Mouse (Mus musculus) liver, embryonic 14.5 days (tissue): ENCODE results near the gene Osbpl11. TPM values are rescaled to one million over a fixed set of nuclear protein-coding genes. Genes with fewer than 3 reads are reported as not detected.

Source experiments
- ATAC-seq: fragments of 200-750 bp; cut with Nextera tagmentation; 2 replicates; pipeline ENCODE4 v1.8.0; 2017; ENCODE audit warnings: moderate number of reproducible peaks, mild to moderate bottlenecking, moderate library complexity; ENCODE audit not compliant: insufficient read depth
- DNase-seq, 3 experiments: peaks; one replicate each; pipeline ENCODE4 v3.0.0-alpha.2; 2012 to 2013; ENCODE audit warnings: low read depth in 3 of 3, low spot score in 3 of 3
- H3K27ac ChIP-seq: fragments of 300-500 bp; sonication (generic); 2 replicates; pipeline ENCODE4 v1.5.1; 2014; ENCODE audit warnings: moderate library complexity, mild to moderate bottlenecking, control low read depth, inconsistent platforms
- H3K27me3 ChIP-seq: fragments of 300-500 bp; sonication (generic); 2 replicates; pipeline ENCODE4 v1.6.1; 2014; ENCODE audit warnings: mild to moderate bottlenecking, low read length, moderate library complexity; ENCODE audit not compliant: control insufficient read depth, insufficient read depth
- H3K36me3 ChIP-seq: fragments of 300-500 bp; sonication (generic); replicated peaks from 2 replicates; pipeline ENCODE4 v1.6.1; 2014; ENCODE audit warnings: low read depth; ENCODE audit not compliant: control insufficient read depth, insufficient read depth
- H3K4me1 ChIP-seq, 2 experiments: fragments of 200-500 bp in 1 of 2; fragments of 300-500 bp in 1 of 2; sonication (generic) in 1 of 2; replicated peaks; 2 replicates each; pipeline ENCODE4 v1.6.1; 2012 to 2014; ENCODE audit warnings: antibody characterized with exemption in 1 of 2, inconsistent platforms in 1 of 2, low read length in 1 of 2; ENCODE audit not compliant: control insufficient read depth in 2 of 2, insufficient read depth in 2 of 2
- H3K4me2 ChIP-seq: fragments of 300-500 bp; sonication (generic); 2 replicates; pipeline ENCODE4 v1.6.1; 2014; ENCODE audit warnings: low read depth, mild to moderate bottlenecking, control low read depth, moderate library complexity
- H3K4me3 ChIP-seq, 2 experiments: fragments of 200-500 bp in 1 of 2; fragments of 300-500 bp in 1 of 2; sonication (generic) in 1 of 2; 2 replicates each; pipeline ENCODE4 v1.5.1; 2012 to 2014; ENCODE audit warnings: low read depth in 2 of 2, low read length in 2 of 2, mild to moderate bottlenecking in 2 of 2, control low read depth in 1 of 2, inconsistent platforms in 1 of 2, moderate library complexity in 1 of 2; ENCODE audit not compliant: insufficient read depth in 1 of 2
- H3K9ac ChIP-seq: fragments of 300-500 bp; sonication (generic); replicated peaks from 2 replicates; pipeline ENCODE4 v1.6.1; 2014; ENCODE audit warnings: mild to moderate bottlenecking, control low read depth, moderate library complexity
- H3K9me3 ChIP-seq: fragments of 300-500 bp; sonication (generic); 2 replicates; pipeline ENCODE4 v1.6.1; 2016; ENCODE audit warnings: low read length, mixed read lengths; ENCODE audit not compliant: control insufficient read depth
- CTCF ChIP-seq: IDR thresholded peaks from 2 replicates; pipeline ENCODE4 v1.5.1; 2016; ENCODE audit warnings: antibody characterized with exemption, low read depth, control low read depth
- EP300 ChIP-seq: IDR thresholded peaks from 2 replicates; pipeline ENCODE4 v1.6.1; 2016; ENCODE audit warnings: antibody characterized with exemption, low read depth
- WGBS: fragments of 180-500 bp; shearing (Covaris S2); extraction: QIAGEN DNeasy Blood & Tissue Kit; methylation state at CpG from one replicate; pipeline ENCODE4 v1.1.7; 2014; ENCODE audit not compliant: insufficient replicate concordance; 5-methylcytosine and 5-hydroxymethylcytosine counted together
- polyA plus RNA-seq, 2 experiments: library from polyadenylated mRNA; depleted of rRNA in 1 of 2; stranded (reverse) in 1 of 2; unstranded in 1 of 2; fragments of >200 nt; fragmentation: Nextera tagmentation in 1 of 2; extraction: Ambion mirVana in 1 of 2; gene quantifications; 2 replicates each; pipeline versions ENCODE4 v1.2.1 to v1.2.3; 2012 to 2014

Gene Osbpl11
- polyA plus RNA-seq, 2 experiments, result 3.3 to 4.3 TPM

DNA sequence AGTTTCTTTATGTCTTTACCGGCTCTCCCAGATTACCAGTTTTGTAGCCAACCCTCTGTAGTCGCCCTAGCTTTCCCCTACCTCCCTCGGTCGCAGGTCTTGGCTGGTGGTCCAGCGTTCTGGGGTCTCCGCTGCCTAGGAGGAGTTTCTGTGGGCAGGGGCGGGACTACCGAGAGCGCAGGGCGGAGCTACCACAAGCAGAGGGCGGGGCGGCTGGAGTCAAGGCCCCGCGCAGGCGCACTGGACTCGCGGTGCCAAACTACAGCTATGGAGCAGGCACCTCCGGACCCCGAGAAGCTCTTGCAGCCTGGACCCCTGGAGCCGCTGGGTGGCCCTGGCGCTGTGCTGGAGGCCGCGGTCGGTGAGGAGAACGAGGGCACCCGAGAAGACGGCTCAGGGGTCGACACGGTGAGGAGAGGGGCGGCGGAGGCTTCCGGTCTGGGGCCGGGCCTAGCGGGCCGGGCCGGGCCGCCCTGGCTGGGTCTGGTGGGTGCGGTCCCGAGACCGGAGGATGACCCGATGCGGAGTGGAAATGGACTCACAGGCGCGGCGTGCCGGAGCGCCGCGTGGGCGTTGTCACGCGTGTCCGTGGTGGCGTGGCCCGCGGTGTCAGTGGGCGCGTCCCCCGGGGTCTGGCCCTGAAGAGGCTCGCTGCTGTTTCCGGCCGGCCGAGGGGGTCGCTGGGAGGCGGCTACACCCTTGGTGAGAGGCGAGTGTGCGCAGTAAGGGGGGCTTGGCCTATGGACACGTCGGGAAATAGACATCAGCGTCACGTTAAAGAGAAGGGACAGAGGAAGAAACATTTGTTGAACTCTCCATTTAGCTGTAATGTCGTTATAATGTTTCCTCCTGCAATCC, 66.6 kb downstream of the Osbpl11 start, which contains the start of gene Snx4:
Gene Snx4, plus strand, starts transcription at position 249 of the 858 bp plus-strand sequence.
- TF ChIP-seq CTCF (no peak), EP300 (no peak)
- Histone ChIP-seq H3K4me2 (peak within 1 kb of the TSS; percentile 91), H3K36me3 (no peaks in the 10 kb centered on the region), H3K4me1 (peaks cover 0 to 3% of the 10 kb centered on the region in 2 experiments; a peak in 2 of 4 replicates), H3K4me3 (peak within 1 kb of the TSS; percentile 69 to 95), H3K27me3 (no peaks in the 10 kb centered on the region), H3K9ac (peak within 1 kb of the TSS; percentile 75), H3K9me3 (no peaks in the 10 kb centered on the region), H3K27ac (no peak within 1 kb of the TSS)
- DNase-seq (peak; percentile 72 to 78 (median 77)), ATAC-seq (peak; percentile 90)
- WGBS, result under 1% methylated on average over 67 of the region's 72 CpGs

DNA sequence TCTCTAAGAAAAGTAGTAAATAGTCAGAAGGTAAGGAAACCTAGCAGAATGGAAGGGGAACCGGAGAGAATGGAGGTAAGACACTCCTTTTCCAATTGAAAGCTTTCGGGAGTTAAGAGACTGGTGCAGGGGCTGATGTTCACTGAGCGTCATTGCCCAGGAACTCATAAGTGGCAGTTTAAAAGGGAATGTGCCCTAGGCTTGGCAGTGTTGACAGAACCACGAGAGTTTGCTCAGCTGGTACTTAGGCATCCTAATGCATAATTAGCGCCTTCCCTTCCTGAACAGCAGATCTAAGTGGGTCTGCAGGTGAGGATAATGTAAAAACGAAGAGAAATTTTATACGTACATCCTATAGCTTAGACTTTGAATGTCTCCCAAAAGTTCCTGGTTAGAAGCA, 70.7 kb downstream of the Osbpl11 start:
- 70% methylated on average over 7 of the region's 7 CpGs for WGBS
- H3K4me3 ChIP-seq, result no peak overlapping the region
- H3K4me2 ChIP-seq, result no peak overlapping the region
- DNase-seq, result no peak
- H3K27me3 ChIP-seq, result no peaks in the 10 kb centered on the region
- no peaks in the 10 kb centered on the region for H3K36me3 ChIP-seq
- TF ChIP-seq CTCF, result no peak
- TF ChIP-seq EP300, result no peak
- H3K4me1 ChIP-seq, result peaks cover 0 to 5% of the 10 kb centered on the region in 2 experiments; a peak in 3 of 4 replicates
- H3K9ac ChIP-seq, result no peak overlapping the region
- H3K9me3 ChIP-seq, result no peaks in the 10 kb centered on the region
- H3K27ac ChIP-seq, result no peak overlapping the region
- ATAC-seq, result no peak

- Histone ChIP-seq H3K9ac (no peak overlapping the region), H3K27ac (no peak overlapping the region), H3K4me1 (peaks cover 0 to 20% of the 10 kb centered on the region in 2 experiments; a peak in 3 of 4 replicates), H3K36me3 (no peaks in the 10 kb centered on the region), H3K4me2 (no peak overlapping the region), H3K9me3 (no peaks in the 10 kb centered on the region), H3K4me3 (no peak overlapping the region), H3K27me3 (no peaks in the 10 kb centered on the region)
- TF ChIP-seq EP300, result no peak
- no peak for TF ChIP-seq CTCF
- no peak for ATAC-seq
- WGBS, result 37% methylated on average over 2 of the region's 2 CpGs
- DNase-seq, result no peak
Observed at GRCm38 (mm10) chr16:33258530-33258929, 73.7 kb downstream of the Osbpl11 start.

GRCm38 (mm10) chr16:33259824-33260223, 75.0 kb downstream of the Osbpl11 start:
- Histone ChIP-seq H3K27me3 (no peaks in the 10 kb centered on the region), H3K9ac (no peak overlapping the region), H3K9me3 (no peaks in the 10 kb centered on the region), H3K27ac (no peak overlapping the region), H3K36me3 (no peaks in the 10 kb centered on the region), H3K4me2 (no peak overlapping the region), H3K4me3 (no peak overlapping the region), H3K4me1 (peaks cover 0 to 20% of the 10 kb centered on the region in 2 experiments; a peak in 3 of 4 replicates)
- no peak for TF ChIP-seq CTCF
- TF ChIP-seq EP300, result no peak
- WGBS, result 46% methylated on average over 3 of the region's 3 CpGs
- ATAC-seq, result no peak
- DNase-seq, result no peak

DNA sequence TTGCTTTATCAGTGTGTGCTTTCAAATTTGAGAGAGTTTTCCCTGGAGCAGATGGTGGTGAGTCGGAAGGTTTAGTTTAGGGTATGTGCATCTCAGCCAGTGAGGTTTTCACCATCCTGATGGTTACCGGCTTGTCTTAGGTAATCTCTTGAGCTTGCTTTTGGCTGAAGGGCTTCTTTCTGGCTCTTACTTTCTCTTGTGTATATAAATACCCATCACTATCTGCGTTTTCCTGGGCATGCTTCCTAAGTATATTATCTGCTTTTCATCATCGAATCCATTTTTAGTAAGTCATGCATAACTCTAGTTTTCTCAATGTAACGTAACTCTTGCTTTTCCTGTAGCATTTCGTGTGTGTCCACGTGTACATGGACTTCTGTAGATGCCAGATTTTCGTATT, 76.0 kb downstream of the Osbpl11 start:
- no peaks in the 10 kb centered on the region for H3K27me3 ChIP-seq
- no peak overlapping the region for H3K4me3 ChIP-seq
- DNase-seq (no peak), ATAC-seq (no peak)
- no peak overlapping the region for H3K4me2 ChIP-seq
- TF ChIP-seq CTCF (no peak), EP300 (no peak)
- no peaks in the 10 kb centered on the region for H3K36me3 ChIP-seq
- H3K27ac ChIP-seq, result no peak overlapping the region
- H3K9me3 ChIP-seq, result no peaks in the 10 kb centered on the region
- H3K4me1 ChIP-seq, result peaks cover 0 to 20% of the 10 kb centered on the region in 2 experiments; a peak in 3 of 4 replicates
- H3K9ac ChIP-seq, result no peak overlapping the region
- 29% methylated on average over 8 of the region's 8 CpGs for WGBS
